Mouse (Mus musculus): ENCODE data around the gene Meiob.

Meiob gene

DNA sequence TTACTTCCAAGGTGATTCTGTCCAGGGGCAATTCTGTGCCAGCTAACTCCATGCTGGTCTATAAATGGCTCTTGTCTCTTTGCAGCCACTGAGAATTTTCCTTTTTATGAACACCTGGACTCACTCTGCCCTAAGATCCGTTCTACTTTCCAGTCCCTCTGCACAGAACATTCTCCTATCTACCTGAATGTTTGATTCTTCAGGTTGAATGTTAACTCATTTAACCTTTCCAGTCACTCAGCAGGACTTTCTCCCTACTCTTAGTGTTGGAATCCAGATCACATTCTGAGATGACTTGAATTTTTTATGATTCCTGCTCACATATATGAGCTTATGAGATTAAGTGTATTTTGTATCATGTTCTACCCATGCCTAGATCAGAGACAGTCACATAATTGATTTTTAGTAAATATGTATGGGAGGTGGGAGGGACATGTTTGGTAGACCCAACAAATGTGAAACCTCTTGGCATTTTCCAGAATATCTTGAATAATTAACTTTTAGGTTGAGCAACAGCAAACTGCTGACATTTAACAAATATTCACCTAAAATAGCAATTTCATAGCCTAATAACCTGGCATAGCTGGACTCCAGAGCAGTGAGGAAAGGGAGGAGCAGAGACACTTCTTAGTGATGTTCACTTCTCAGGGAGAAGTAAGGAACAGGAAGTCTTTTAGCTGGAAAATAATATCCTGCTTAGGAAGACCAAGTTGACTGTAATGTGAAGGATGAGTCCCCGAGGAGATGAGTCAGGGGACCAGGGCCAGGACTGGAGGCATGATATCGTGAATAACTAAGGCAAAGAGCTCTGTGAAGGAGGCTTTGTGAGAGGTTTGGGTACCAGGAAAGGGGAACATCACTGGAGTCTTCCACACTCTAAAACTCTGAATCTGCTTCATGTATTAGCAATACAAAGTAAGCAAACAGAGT is 17.5 kb downstream of the Meiob start:
- DNase-seq (ENCODE audit: low spot score in 2 of 2): no peak

GRCm38 (mm10) chr17:24839842-24840241 is 35.8 kb downstream of the Meiob start, which contains the start of gene Hagh:
Hagh (plus strand) TSS chr17:24840143.
- DNase-seq (ENCODE audit: low spot score in 2 of 2): no peak

DNA sequence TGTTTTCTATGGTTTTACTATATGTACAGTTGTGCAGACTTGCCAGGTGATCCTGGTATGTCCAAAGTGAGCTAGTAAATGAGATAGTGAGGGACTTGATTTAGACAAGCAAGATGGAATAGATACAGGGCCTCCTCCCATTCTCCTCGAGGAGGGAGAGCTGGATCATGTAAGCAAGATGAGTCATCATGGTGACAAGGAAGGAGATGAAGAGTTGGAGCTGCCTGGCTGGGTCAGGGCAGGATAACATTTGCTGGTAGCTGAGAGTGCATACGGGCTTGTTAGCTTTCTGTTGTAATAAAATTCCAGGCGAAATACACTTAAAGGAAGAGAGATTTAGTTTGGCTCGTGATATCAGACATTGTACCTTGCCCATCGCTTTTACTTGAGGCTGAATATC is 36.3 kb downstream of the Meiob start:
- DNase-seq (ENCODE audit: low spot score in 2 of 2): no peak

DNA sequence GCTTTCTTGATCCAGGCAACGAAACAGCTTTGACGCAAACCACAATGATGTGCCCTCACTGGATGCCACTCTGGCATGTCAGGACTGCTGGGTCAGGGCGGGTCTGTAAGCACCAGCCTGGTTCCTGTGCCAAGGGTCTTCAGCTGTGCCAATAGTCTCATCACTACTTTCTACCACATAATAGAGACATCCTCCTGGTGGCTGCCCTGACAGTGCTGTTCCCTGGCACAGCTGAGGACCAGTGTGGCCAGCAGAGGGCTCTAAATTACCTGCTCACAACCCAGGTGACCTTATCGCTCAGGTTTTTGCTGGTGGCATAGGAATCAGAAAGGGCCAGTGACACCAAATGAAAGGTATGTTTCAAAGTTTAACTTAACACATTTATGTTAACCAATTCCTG is 37.0 kb downstream of the Meiob start:
- no peak for DNase-seq (ENCODE audit: low spot score in 2 of 2)

- no peak for DNase-seq (ENCODE audit: low spot score in 2 of 2)
These were observed 38.5 kb downstream of the Meiob start for GRCm38 (mm10) chr17:24842631-24843030.

- no peak for DNase-seq (ENCODE audit: low spot score in 2 of 2)
These were observed 40.4 kb downstream of the Meiob start for GRCm38 (mm10) chr17:24844525-24844924.

DNA sequence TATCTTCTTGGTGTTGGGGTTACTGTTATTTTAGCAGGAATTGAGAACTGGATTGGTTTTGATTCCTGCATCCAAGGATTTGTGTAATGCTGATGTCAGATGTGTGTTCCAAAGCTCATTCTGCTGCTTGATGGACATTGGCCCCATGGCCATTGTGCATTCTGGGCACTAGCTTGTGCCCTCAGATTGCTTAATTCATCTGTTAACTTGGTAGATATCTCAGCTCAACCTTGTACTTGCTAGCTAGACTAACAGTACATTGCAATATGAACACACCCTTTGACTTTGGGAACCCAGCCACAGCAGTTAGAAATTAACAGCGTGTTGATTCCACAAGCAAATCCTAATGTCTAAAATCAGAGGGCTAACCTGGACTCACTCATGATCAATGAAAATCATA is 43.3 kb downstream of the Meiob start:
- no peak for DNase-seq (ENCODE audit: low spot score in 2 of 2)

- DNase-seq (ENCODE audit: low spot score in 2 of 2): no peak
These were observed 44.5 kb downstream of the Meiob start for GRCm38 (mm10) chr17:24848600-24849031.

- no peak for DNase-seq (ENCODE audit: low spot score in 2 of 2)
These were observed 45.6 kb downstream of the Meiob start for GRCm38 (mm10) chr17:24849733-24850064.

- DNase-seq (ENCODE audit: low spot score in 2 of 2): peak; percentile 93 to 97
These were observed 46.1 kb downstream of the Meiob start, which contains the start of gene Fahd1 for GRCm38 (mm10) chr17:24850065-24850772. Fahd1 (minus strand) TSS chr17:24850364.

DNA sequence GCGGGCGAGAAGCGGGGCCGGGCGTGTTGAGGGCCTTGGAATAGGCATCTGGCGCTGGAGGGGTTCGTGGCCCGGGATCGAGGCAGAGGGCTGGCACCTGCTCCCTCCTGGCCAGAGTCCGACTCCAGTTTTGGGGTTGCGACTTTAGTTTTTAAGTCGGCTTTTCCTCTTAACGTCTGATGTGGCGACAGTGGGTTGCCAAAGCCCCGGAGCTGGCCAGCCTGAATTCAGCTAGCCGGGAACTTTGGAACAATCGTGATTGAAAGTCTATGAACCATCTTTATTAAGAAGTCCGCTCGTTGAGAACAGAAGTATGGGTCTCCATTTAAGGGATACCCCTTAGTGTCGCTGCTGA is 46.7 kb downstream of the Meiob start:
- DNase-seq (ENCODE audit: low spot score in 2 of 2): no peak

DNA sequence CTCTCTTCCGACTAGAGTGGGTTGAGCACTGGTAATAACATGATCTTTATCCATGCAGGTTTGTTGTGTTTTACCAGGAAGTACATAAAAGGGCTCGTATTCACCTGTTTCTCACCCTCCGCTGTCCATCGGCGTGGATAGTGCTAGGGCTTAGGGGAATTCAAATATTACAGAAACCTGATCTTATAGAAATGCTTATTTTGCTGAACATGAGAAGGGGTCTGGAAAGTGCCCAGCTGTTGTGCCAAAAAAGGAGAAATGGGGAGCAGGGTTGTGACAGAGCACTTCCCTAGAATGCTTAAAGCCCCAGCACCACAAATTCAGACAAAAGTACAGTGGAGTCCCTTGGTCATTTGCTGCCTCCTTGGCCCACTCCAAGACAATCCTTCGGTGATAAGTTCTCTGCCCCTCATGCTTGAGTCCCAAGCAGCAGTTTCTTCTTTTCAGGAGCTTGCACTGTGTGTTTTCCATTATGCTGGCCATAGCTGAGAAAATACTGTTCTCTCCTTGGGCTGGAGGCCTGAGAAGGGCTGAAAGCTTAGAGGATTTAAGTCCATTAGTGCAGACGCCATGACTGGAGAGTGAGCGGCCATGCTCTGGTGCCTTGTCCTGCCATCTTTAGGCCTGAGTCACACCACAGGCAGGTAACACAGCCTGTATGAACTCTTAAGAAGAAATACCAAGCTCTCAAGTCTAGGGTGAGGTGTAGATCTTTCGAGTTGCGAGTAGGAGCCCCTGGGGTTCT is 47.5 kb downstream of the Meiob start:
- no peak for DNase-seq (ENCODE audit: low spot score in 2 of 2)

GRCm38 (mm10) chr17:24855838-24856464 is 51.9 kb downstream of the Meiob start:
- no peak for DNase-seq (ENCODE audit: low spot score in 2 of 2)

DNA sequence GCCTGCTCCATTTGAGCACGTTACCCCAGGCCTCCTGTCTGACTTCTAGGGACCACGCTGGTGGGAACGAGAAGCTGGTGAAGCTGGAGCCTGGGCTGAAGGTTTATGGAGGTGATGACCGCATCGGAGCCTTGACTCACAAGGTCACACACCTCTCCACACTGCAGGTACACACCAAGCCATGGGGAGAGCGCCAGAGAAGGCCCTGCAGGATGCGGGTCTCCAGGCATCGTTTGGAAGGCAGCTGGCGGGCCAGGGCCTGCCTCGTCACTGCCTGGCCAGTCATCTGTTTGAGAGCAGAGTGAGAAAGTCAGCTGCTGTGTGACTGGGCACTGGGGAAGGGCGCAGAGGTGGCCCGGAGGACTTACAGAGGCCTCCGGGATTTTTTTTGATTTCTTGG is 52.5 kb downstream of the Meiob start:
- DNase-seq (ENCODE audit: low spot score in 2 of 2): no peak

- no peak for DNase-seq (ENCODE audit: low spot score in 2 of 2)
These were observed 53.9 kb downstream of the Meiob start for GRCm38 (mm10) chr17:24857831-24858470.

DNA sequence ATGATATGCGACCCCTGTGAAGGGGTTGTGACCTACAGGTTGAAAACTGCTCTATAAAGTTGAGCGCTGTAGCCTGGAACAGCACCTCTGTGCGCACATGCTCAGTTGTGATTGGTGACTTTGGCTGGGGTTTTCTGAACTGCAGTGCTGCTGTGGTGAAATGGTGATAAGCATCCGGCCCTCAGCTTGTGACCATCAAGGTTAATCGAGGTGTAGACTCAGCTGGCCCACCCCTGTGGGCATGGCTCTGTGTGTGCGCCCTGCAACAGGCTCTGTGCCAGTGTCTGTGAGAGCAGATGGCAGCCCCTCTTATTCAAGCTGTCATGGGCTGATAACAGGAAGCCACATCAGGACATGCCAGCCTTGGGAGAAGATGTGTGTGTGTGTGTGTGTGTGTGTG is 54.9 kb downstream of the Meiob start:
- DNase-seq (ENCODE audit: low spot score in 2 of 2): no peak

DNA sequence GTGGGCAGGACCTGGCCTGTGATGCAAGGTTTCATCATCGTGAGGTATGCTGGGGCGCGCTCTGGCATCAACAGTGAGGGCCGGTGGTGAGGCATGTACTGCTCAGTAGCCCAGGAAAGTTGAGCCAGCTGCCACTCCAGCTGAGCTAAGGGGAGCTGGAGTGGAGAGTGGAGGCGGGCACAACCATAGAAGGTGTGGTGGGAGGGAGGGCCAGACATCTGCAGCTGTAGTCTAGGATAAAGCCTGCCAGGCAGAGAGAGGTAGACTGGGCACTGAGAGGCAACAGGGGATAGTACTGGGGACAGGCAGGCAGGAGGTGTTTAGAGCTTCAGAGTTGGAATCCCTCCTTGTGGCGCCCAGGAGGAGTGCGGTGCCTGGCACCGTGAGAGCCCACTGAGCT is 56.0 kb downstream of the Meiob start:
- no peak for DNase-seq (ENCODE audit: low spot score in 2 of 2)

DNA sequence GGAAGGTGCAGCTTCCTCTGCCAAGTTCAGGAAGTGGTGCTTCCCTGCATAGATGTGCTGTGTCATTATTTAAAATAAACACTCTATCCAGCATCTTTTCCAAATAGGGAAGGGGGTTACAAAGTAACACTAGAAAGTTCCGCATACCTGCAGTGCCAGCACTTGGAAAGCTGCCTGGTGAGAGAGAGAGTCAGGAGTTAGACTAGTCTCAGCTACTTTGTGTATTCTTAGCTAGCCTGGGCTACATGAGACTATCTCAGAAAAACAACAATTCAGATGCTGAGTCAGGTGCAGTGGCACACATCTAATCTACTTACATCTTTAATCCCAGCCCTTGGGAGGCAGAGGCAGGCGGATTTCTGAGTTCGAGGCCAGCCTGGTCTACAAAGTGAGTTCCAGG is 57.7 kb downstream of the Meiob start:
- DNase-seq (ENCODE audit: low spot score in 2 of 2): no peak

GRCm38 (mm10) chr17:24865776-24866175 is 61.7 kb downstream of the Meiob start, which contains the start of gene Igfals:
Igfals (plus strand) TSS chr17:24865997.
- no peak for DNase-seq (ENCODE audit: low spot score in 2 of 2)

GRCm38 (mm10) chr17:24867914-24868313 is 63.8 kb downstream of the Meiob start:
- DNase-seq (ENCODE audit: low spot score in 2 of 2): no peak

DNA sequence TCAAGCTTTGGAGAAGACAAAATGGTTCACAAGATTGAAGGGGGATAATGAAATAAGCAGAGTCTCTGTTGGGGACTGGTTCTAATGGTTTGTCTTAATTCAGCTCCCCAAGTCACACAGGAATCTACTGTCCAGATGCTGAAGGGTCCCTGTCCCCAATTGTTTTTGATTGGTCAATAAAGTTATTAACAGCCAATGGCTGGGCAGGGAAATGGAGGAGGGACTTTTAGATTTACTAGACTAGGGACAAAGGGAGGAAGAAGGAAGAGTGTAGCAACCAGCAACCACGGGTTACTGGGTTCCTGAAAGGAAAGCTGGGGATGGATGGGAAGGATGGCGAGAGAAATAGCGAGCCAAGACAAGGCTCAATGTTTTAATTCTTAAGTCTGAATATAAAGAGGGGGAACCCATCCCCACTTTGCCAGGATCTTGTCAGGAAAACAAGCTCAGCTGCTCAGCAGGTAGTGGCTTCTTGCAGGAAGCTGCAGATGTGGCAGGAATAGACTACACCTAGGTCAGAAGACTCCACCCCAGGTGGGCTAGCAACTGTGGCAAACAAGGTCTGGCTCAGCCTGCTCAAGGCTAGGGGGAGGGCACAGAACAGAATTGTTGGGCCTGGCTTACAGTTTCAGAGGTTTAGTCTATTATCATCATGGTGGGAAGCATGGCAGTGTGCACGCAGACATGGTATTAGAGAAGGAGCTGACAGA is 69.8 kb downstream of the Meiob start:
- no peak for DNase-seq (ENCODE audit: low spot score in 2 of 2)

All from frontal cortex, postnatal 14 days (tissue).